Mouse (Mus musculus) ovary, adult 18-20 months (tissue): Measurements from ENCODE around the gene Nr2c2ap.
A peak's percentile ranks its signal among the peaks of the same experiment; 100 is the strongest.

Experiments used
- DNase-seq: peaks from one replicate; pipeline ENCODE4 v3.0.0; 2022; ENCODE audit warnings: low spot score, mixed read lengths

Gene Nr2c2ap

DNA sequence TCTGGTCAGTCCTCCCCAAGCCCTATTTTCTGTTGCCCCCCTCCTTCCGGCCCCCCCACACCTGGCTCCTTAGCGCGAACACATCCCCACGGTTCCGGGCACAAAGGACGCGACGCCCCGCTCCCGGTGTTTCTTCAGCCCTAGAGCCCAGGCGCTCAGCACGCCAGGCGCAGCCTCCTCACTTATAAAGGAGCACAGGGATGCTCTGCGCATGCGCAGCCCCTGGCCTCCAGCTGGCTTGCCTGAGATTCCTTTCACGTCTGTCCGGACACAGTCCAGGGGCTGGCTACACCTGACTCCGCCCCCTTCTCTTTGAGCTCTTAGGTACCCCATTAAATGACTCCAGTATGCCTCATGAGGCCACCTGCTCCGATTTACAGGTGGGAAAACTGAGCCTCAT is 10.5 kb upstream of the Nr2c2ap start, which contains the start of gene Ncan:
Ncan (minus strand) TSS at position 207 of the 400 bp plus-strand sequence.
- peak; percentile 25 for DNase-seq

DNA sequence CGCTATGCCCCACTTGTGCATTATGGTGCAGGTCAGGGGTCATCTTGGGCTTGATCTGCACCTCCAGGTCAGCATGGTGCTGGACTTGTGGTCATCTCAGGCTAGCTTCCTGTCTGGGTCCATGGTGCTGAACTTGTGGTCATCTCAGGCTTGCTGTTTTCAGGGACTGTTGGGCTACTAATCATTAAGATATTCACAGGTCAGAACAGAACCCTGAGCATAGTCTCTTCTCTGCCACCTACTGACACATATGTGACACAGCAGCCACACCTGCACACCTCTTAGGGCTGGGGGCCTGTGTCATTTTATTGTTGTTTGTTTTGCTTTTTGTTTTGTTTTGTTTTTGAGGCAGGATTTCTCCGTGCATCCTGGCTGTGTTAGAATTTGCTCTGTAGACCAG is 8.3 kb upstream of the Nr2c2ap start:
- DNase-seq, result no peak

DNA sequence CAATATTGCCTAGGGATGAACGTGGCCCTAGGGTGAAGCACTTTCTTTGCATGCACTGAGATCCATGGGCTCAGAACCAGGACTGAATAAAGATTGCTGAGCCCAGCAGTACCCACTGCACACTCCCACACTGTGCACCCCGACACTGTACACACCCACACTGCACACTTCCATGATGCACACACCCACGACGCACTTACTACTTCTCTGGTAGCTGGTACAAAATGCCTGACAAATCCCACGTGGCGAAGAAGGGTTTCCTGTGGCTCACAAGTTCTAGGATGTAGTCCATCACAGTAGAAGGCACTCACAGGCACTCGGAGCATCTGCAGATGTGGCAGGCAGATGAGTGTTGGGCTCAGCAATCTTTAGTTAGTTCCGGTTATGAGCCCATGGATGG is 6.1 kb upstream of the Nr2c2ap start:
- no peak for DNase-seq

DNA sequence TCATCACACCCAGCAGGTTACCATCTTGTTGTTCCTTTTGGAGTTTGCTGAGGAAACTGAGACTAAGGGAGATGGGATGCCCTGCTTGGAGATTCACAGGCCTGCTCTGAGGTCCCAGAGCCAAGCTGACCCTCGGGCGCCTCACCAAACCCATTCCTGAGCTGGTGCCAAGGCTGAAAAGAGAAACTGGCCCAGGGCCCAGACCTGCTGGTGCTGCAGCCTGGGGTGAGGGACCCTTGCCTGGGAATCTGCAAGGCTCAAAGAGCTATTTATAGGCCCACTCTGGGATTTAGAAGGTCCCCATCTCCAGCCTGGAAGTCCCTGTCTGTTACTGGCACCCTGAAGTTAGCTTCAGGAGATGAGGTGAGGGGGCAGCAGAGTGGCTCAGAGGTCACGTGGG is 2.7 kb upstream of the Nr2c2ap start:
- DNase-seq, result peak; percentile 46

DNA sequence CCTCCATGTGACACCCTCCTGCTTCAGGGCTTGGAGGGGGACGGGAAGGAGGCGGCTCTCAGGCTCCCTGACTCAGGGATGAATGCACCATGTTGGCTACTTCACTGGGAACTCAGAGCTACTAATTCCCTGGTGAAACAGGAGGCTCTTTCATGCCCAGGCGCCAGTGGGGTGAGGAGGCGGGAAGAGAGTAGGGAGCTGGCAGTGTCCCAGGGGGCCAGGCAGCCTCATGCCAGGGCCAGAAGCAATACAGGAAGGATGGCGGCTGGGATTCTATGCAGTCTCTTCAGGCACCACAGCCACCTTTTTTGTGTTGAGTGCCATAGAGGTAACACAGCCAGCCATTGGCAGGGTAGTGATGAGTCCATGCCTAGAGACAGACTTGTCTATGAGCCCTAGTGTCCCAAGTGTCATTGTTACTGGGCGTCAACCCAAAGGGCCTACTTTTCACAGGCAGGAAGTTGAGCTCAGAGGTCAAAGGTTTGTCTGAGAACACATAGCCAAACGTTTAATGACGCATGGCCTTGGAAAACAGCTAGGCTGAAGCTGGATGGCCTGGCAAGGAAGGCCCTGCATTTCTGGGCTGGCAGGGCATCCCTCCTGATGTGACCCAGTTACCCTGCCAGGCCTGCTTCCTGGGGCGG is 1.7 kb upstream of the Nr2c2ap start:
- no peak for DNase-seq

DNA sequence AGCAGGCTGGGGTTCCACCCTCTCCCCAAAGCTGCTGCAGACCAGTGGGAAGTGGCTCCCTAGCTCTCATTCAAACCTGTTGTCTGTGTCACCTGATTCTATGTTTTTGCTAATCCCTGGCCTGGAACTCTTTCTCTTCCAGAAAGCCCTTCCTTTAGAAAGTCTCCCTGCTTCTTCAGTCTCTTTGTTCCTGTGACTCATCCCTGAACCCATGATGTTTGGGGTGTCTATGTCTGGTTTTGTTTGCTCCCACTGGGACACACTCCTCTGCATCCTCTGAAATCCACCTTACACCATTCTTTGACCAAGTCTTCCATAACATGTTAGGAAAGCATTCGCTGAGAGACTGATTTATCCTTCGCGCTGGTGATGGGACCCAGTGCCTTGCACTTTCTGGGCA is 1.1 kb upstream of the Nr2c2ap start:
- DNase-seq, result no peak

DNA sequence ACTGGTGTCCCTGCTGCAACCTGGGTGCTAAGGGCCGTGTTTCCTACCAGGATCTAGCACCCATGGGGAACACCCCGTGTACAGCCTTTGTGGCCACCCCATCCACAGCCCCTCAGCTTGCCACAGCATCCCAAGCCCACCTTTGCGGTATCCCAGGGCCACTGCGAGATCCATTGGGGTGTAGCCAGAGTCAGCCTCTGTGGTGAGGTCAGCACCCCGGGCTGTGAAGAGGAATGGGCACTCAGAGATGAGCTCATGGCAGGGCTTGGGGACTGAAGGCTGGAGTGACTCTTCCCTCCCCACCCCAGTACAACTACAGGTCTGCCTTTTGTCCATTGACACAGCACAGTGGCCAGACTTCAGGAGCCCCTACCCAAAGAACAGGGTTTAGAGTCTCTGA is 3.0 kb downstream of the Nr2c2ap start:
- DNase-seq, result no peak

DNA sequence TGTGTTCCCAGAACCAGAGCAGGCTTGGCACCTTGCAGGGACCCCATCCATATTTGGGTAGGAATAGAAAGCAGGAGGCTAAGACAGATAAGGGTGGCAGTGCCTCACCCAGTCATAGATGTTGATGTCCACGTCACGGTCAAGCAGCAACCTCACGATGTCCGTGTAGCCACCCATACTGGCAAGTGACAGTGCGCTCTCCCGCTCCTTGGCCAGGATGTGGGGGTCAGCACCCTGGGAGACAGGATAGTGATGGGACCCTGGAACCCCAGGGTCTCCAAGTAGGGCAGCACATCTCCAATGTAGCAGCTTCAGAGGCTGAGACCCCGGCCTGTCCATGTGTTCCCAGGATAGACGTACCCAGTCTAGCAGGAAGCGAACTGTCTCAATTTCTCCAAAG is 3.8 kb downstream of the Nr2c2ap start:
- DNase-seq, result no peak

DNA sequence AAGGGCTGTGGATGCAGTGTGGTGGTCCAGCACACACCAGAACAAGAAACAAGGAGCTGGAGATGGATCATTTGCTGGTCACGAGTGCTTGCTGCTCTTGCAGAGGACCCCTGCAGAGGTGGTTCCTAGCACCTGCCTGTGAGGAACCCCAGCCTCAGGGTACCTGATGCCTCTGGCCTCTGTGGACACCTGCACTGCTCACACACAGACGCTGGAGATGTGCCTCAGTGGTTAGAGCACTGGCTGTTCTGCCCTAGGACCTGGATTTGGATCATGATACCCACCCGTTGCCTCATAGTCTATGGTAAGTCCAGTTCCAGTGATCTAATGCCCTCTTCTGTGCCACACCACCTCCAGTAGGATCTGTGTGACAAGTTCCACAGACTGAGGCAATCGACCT is 5.5 kb downstream of the Nr2c2ap start:
- no peak for DNase-seq

DNA sequence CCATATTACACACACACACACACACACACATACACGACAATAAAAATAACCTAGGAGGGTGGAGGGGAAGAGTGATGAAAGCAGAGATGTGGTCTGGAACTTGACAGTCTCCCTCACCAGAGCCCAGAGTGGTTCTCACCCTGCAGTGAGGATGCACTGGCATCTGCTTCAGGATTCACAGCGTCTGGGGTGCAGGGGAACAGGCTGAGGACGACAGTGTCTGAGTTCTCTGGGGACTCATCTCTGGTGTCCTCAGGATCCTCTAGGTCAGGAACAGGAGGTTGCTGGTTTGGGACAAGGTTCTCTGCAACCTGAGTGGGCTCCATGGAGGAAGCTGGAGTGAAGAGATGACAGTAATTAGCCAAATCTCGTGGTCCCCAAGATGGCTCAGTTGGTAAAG is 6.8 kb downstream of the Nr2c2ap start:
- DNase-seq, result no peak

DNA sequence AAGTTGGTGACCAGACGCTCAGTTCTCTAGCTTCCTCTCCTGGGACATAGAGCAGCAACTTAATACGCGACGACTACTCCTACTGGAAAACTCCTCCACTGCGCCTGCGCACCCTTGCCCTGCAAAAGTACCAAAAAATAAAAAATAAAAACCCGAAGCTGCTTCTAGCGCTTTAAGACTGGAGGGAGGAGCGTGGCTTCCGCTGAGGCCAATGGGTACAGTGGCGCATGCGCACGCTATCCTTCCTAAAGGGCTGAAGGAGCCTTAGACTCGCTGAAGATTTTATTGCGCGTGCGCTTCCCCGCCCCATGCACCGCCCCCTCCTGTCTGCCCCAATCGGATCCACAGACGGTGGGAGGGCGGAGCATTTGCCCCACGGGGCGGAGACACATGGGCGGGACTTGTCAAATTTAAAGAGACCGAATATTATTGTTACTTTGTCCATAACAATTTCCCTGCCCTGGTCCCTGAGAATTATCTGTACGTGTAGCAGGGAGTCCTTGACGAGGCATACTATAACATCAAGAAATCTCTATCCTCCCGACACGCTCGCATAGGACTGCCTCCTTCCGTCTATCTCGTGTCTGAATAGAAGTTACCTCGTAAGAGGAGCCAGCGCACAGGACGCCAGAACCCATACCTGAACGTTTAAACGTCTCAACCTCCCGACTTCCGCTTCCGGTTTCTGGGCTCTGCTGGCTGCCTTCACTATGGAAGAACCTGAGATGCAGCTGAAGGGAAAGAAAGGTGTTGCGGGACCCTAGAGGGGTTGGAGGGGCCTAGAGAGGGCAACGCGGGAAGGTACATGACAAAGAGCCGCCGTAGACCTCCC is 8.1 kb downstream of the Nr2c2ap start, which contains the start of the genes Rfxank, Borcs8 and Mef2b:
Rfxank (minus strand) TSS at position 129 of the 832 bp plus-strand sequence.
Borcs8 (plus strand) TSS at position 474 of the 832 bp plus-strand sequence.
Mef2b (plus strand) TSS at position 686 of the 832 bp plus-strand sequence.
- peak; percentile 99 for DNase-seq

DNA sequence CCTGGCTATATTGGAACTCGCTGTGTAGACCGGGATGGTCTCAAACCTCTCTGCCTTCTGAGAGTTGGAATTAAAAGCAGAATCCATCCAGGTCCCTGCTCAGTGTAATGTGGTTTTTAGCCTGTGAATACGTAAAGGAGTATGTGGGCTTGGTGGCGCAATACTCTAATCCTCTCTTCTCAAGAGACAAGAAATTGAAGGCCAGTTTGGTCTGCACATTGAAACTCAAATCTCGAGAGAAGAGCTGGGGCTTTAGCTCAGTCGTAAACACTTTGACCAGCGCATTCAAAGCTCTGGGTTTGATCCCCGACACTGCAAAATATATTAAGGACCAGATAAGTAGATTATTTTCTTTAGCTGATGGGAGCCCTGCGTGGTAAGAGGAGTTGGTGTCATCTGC is 8.8 kb downstream of the Nr2c2ap start:
- no peak for DNase-seq

DNA sequence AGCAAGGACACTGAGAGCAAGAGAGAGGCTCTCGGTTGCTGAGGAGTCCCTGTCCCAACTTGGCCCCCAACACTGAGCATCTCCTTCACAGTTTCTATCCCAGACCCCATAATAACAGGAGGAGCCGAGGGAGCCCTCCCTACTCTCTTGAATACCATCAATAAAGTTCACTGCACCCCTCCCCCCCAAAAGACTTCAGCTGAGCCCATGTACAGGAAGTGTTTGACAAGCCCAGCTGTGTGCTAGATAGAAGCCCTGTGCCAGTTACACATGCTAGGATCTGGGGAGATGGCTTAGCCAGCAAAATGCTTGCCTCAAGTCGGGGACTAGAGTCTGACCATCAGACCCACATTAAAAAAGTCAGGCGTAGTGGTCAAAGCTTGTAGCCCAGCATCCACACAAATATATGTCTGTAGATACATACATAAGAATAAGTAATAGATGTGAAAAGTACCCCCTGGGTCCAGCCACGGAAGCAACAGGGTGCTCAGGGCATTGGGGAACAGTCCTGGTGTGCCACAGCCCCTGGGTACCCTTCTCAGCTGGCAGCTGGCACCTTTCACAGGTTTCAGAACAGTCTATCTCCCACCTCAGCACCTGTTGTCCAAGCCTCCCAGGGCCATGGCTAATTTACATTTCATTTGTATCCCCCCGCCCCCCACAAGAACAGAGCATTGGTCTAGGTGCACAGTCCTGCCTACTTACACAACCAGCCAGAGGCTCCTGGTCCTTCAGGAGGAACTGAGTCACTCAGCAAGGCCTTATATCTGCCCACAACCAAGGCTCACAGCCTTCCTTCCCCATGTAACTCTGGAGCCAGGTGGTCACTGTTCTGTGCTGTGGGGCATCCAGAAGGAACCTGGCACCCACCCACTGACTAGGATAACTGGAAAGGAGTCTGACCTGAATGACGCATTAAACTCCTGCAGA is 16.8 kb downstream of the Nr2c2ap start:
- no peak for DNase-seq

DNA sequence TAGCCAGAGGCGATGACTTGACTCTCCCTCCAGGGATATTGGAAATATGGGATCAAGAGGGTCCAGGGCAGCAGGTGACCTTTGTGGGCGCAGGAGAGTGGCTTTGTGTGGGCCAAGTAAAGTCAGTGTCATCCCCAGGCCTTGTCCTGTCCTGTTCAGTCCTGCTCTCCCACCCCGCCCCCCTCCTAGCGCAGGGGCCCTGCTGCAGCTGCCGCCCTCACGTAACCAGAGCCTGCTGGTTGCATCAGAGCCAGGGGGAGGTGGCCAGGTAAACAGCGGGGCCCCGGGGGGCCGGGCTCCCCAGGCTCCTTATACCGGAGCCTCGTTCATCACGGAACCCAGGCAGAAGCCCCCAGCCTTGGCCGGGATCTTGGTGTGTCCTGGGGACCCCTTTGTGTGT is 19.0 kb downstream of the Nr2c2ap start:
- no peak for DNase-seq

DNA sequence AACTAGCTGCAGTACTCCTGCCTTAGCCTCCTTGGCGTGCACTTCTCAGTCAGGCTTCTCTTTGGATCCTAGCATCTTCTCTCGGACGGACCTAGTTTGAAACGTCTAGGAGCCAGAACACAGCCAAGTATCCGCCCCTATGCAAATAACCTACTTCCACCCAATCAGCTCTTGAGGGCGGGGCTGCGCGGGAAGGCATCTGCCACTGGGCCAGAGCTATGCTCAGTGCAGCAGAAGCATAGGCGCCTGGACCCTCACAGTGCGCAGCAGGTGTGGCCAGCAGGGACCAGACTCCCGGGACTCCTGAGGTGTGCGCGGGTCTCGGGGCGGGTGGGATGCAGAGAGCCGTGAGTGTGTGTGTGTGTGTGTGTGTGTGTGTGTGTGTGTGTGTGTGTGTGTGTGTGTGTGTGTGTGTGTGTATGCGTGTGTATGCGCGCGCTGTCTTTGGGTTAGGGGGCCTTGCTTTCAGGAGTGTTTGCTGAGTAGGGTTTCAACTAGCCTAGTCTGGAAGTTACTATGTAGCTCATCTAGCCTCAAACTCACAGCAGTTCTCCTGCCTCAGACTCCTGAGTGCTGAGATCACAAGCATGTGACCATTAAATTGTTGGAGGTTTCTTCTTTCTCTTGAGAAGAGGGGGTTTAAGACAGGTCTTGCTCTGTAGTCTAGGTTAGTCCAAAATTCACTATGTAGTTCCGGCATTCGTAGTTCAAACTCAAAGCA is 21.6 kb downstream of the Nr2c2ap start:
- peak; percentile 60 for DNase-seq

DNA sequence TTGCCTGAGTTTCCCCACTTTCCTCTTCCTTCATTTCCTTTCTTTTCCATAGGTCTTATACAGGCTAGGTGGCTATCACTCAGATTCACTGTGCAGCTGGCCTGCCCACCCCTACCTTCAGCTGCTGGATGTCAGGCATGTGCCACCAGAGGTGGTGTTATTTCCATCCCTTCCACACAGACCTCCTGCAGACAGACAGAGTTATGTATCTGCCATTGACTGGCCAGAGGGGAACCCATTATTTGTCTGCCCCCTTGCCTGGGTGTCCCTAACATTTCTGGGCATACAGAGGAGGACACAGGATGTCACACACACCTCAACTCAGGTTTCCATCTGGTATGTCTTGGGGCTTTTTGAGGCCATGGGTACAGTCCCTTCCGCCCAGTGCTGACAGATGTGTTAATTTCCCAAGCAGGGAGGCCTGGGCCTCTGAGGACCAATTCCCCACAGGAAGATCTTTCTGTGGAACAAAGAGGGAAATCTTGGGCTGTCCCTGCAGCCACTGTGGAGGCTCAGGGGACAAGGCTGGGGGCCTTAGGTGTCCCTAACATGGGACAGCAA is 26.2 kb downstream of the Nr2c2ap start:
- DNase-seq, result no peak

DNA sequence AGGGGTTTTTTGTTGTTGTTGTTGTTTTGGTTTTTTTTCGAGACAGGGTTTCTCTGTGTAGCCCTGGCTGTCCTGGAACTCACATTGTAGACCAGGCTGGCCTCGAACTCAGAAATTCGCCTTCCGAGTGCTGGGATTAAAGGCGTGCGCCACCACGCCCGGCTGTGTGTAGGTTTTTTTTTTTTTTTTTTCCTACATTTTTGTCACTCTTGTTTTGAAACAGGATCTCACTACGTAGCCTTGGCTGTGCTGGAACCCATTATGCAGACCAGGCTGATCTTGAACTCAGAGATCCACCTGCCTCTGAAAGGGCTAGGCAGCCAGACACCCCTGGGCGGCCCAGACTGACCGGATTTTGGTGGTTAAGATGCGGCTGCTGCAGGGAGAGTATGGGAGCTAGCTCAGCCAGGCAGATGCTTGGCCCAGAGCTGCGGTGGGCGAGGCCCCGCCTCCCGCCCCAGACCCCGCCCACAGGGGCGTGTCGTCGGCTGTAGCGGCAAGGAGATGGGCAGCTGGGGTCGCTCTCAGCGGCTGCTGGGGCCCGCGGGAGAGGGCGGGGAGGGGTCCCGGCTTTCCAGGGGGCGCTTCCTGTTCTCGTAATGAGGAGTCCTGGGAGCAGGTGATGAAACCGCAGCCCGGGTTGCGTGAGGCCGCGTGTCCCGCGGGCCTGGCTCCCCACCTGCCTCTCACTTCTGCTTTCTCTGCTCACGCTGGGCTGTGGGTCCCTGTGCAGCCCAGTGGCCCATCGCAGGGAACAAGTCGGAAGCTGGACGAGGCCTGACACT is 27.1 kb downstream of the Nr2c2ap start:
- DNase-seq, result peak; percentile 52

DNA sequence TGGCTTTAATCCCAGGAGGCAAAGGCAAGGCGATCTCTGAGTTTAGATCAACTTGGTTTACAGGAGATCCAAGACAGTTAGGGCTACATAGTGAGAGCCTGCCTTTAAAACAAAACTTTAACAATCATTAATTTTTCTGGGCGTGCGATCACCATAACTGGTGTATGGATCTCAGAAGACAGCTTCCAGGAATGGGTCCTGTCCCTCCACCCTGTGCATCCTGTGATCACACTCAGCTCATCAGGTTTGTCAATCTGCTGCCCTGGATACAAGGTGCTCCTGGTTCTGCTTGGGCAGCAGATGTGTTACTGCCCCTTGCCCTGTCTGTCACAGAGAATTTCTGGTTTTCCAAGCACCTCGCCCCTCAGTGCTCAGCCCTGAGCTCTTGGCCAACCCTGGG is 28.1 kb downstream of the Nr2c2ap start:
- DNase-seq, result no peak

DNA sequence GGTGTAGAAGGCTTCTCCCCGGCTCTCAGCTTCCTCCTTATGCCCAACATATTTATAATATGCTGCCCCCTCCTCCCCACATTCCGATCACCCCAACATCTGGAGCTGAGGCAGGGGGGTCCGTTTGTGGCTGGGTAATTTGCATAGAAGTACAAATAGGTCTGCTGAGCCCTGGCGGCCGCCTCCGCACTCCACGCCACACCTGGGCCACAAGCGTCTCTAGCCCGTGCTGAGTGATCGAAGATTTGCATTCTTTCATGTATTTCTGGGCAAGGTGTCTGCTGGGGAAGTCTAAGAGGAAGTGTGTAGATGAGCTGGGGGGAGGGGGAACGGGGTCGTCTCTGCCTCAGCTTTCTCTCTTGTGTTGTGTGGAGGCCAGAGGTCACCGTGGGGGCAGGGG is 28.9 kb downstream of the Nr2c2ap start:
- DNase-seq, result no peak

DNA sequence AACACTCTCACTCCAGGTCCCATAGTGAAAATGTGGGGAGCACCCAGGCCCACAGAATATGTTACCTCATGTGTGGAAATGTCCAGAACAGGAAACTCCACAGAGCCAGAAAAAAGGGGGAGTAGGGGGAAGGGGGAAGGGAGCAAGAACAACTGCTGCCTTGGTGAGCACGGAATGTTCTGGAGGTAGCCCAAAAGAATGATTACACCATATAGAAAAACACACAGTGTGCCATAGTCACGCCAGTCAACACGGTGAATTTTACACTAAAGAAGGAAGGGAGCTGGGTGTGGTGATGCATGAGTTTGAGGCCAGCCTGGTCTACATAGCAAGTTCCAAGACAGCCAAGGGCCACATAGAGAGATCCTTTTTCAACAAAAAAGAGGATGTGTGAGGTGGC is 32.2 kb downstream of the Nr2c2ap start:
- no peak for DNase-seq
